Mouse (Mus musculus) cortical plate, adult 2 months (tissue): ENCODE data around the gene Pdcd2l.

ENCODE experiments used
- CTCF ChIP-seq: fragments of 200-500 bp; IDR thresholded peaks from 2 replicates; pipeline ENCODE4 v1.5.1; 2011; ENCODE audit warnings: mild to moderate bottlenecking, control low read depth, low read length; ENCODE audit not compliant: insufficient read depth; ENCODE audit errors: extremely low read depth
- POLR2A ChIP-seq: fragments of 200-500 bp; IDR thresholded peaks from 2 replicates; pipeline ENCODE4 v1.6.1; 2011; ENCODE audit warnings: mild to moderate bottlenecking, low read length, control low read depth; ENCODE audit not compliant: insufficient read depth; ENCODE audit errors: extremely low read depth

DNA sequence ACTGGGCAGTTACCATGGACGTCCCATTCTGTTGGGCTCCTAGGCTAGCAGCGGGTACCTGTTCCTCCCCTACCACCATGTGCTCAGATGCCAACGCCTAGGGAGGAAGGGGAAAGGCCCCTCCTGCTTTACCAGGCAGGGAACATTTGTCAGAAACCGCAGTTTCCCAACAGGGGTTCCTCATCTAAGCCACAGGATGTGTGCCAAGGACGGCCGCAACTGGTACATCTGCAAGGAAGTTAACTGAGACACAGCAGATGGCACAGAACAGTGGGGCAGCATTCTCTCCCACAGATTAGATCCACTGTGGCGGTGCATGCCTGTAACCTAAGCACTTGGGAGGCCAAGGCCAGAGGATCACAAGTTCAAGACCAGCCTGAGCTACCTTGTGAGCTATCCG, 18.2 kb upstream of the Pdcd2l start:
- TF ChIP-seq CTCF (no peak), POLR2A (no peak)
